Mouse (Mus musculus): Measurements from ENCODE around the gene Smg6.

DNA sequence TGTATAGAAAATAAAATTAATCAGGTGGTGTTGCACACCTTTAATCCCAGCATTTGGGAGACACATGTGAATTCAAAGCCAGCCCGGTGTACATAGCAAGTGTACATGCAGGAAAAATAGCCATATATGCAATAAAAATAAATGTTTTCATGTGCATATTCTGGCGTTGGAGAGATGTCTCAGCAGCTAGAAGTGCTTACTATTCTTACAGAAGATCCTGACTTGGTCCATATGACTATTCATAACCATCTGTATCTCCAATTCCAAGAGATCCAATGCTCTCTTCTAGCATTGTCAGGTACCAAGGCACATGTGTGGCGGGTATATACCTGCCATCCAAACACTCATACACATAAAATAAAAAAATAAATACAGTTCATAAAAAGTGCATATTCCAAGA lies 200.8 kb downstream of the Smg6 start:
- TF ChIP-seq POLR2A (IDR thresholded peaks at IDR 0.05; ENCODE audit: borderline replicate concordance, control insufficient read depth, low read depth, low read length) (no peak), CTCF (IDR thresholded peaks at IDR 0.05; ENCODE audit: control insufficient read depth, insufficient read depth, low read length) (no peak)
